Mouse (Mus musculus) hindbrain, embryonic 14.5 days (tissue): ENCODE measurements around the gene Kcnn4. TPM values are rescaled to one million over a fixed set of nuclear protein-coding genes. Genes with fewer than 3 reads are reported as not detected.

Experiments used
- ATAC-seq: fragments of 200-750 bp; cut with Nextera tagmentation; 2 replicates; pipeline ENCODE4 v1.8.0; 2017; ENCODE audit warnings: moderate number of reproducible peaks, mild to moderate bottlenecking, moderate TSS enrichment, moderate library complexity; ENCODE audit not compliant: low FRiP score
- DNase-seq: peaks from one replicate; pipeline ENCODE4 v3.0.0-alpha.2; 2015; ENCODE audit warnings: low spot score
- H3K27ac ChIP-seq: fragments of 300-500 bp; sonication (generic); 2 replicates; pipeline ENCODE4 v1.5.1; 2014; ENCODE audit warnings: mild to moderate bottlenecking, moderate library complexity
- H3K27me3 ChIP-seq: fragments of 300-500 bp; sonication (generic); 2 replicates; pipeline ENCODE4 v1.6.1; 2014; ENCODE audit warnings: mild to moderate bottlenecking, low read length, mixed read lengths; ENCODE audit not compliant: control insufficient read depth, insufficient read depth
- H3K36me3 ChIP-seq: fragments of 300-500 bp; sonication (generic); replicated peaks from 2 replicates; pipeline ENCODE4 v1.6.1; 2014; ENCODE audit not compliant: control insufficient read depth, insufficient read depth
- H3K4me1 ChIP-seq: fragments of 300-500 bp; sonication (generic); replicated peaks from 2 replicates; pipeline ENCODE4 v1.6.1; 2014; ENCODE audit warnings: antibody characterized with exemption, low read length, mixed read lengths; ENCODE audit not compliant: control insufficient read depth, insufficient read depth
- H3K4me2 ChIP-seq: fragments of 300-500 bp; sonication (generic); replicated peaks from 2 replicates; pipeline ENCODE4 v1.6.1; 2014; ENCODE audit warnings: mild to moderate bottlenecking, moderate library complexity
- H3K4me3 ChIP-seq: fragments of 300-500 bp; sonication (generic); replicated peaks from 2 replicates; pipeline ENCODE4 v1.5.1; 2014; ENCODE audit warnings: mild to moderate bottlenecking, low read length
- H3K9ac ChIP-seq: fragments of 300-500 bp; sonication (generic); 2 replicates; pipeline ENCODE4 v1.6.1; 2014
- H3K9me3 ChIP-seq: fragments of 300-500 bp; sonication (generic); 2 replicates; pipeline ENCODE4 v1.6.1; 2016; ENCODE audit warnings: low read length; ENCODE audit not compliant: control insufficient read depth
- WGBS: fragments of 180-500 bp; shearing (Covaris S2); extraction: QIAGEN DNeasy Blood & Tissue Kit; methylation state at CpG from one replicate; pipeline ENCODE4 v1.1.7; 2014; 5-methylcytosine and 5-hydroxymethylcytosine counted together
- polyA plus RNA-seq: library from polyadenylated mRNA; unstranded; fragments of >200 nt; fragmentation: Nextera tagmentation; extraction: Ambion mirVana; gene quantifications from 2 replicates; pipeline ENCODE4 v1.2.1, GENCODE M21; 2014

The Kcnn4 gene
- polyA plus RNA-seq, 1 experiment from 2014 or later, result 2.8 TPM

- Histone ChIP-seq H3K4me1 (0 out of 2 replicates have a peak, but pooled peaks cover 3% of the 10 kb centered on the region), H3K9me3 (no peaks in the 10 kb centered on the region), H3K4me3 (no peak overlapping the region), H3K4me2 (no peak overlapping the region), H3K9ac (no peak overlapping the region), H3K27me3 (no peaks in the 10 kb centered on the region), H3K36me3 (peaks cover 33% of the 10 kb centered on the region), H3K27ac (no peak overlapping the region)
- no peak for ATAC-seq
- DNase-seq, result no peak
- 90% methylated on average over 6 of the region's 6 CpGs for WGBS
Measured at GRCm38 (mm10) chr7:24410123-24410522, 40.1 kb downstream of the Kcnn4 start.

GRCm38 (mm10) chr7:24410831-24411230 lies 40.8 kb downstream of the Kcnn4 start:
- no peak overlapping the region for H3K4me2 ChIP-seq
- no peak for DNase-seq
- no peaks in the 10 kb centered on the region for H3K27me3 ChIP-seq
- H3K36me3 ChIP-seq, result peaks cover 27% of the 10 kb centered on the region
- WGBS, result 90% methylated on average over 3 of the region's 3 CpGs
- ATAC-seq, result no peak
- H3K9ac ChIP-seq, result no peak overlapping the region
- 0 out of 2 replicates have a peak, but pooled peaks cover 3% of the 10 kb centered on the region for H3K4me1 ChIP-seq
- H3K27ac ChIP-seq, result no peak overlapping the region
- H3K9me3 ChIP-seq, result no peaks in the 10 kb centered on the region
- no peak overlapping the region for H3K4me3 ChIP-seq

GRCm38 (mm10) chr7:24413630-24414029 lies 43.6 kb downstream of the Kcnn4 start:
- H3K4me2 ChIP-seq, result no peak overlapping the region
- H3K36me3 ChIP-seq, result peaks cover 36% of the 10 kb centered on the region
- no peaks in the 10 kb centered on the region for H3K27me3 ChIP-seq
- no peak overlapping the region for H3K4me3 ChIP-seq
- H3K9me3 ChIP-seq, result no peaks in the 10 kb centered on the region
- H3K27ac ChIP-seq, result no peak overlapping the region
- DNase-seq, result no peak
- ATAC-seq, result no peak
- no peak overlapping the region for H3K9ac ChIP-seq
- 93% methylated on average over 3 of the region's 3 CpGs for WGBS
- no peaks in the 10 kb centered on the region for H3K4me1 ChIP-seq

- Histone ChIP-seq H3K36me3 (peaks cover 26% of the 10 kb centered on the region; the same call in 1 of the 2 replicates), H3K9me3 (no peaks in the 10 kb centered on the region), H3K27me3 (no peaks in the 10 kb centered on the region), H3K27ac (no peak overlapping the region), H3K4me1 (peaks cover 9% of the 10 kb centered on the region), H3K4me2 (no peak overlapping the region), H3K9ac (no peak overlapping the region), H3K4me3 (no peak overlapping the region)
- WGBS, result 84% methylated on average over 7 of the region's 7 CpGs
- ATAC-seq, result no peak
- no peak for DNase-seq
Measured at GRCm38 (mm10) chr7:24415261-24415660, 45.2 kb downstream of the Kcnn4 start.

- DNase-seq, result no peak
Measured at GRCm38 (mm10) chr7:24419579-24419978, 49.5 kb downstream of the Kcnn4 start.

GRCm38 (mm10) chr7:24421648-24422047 lies 51.6 kb downstream of the Kcnn4 start:
- Histone ChIP-seq H3K27ac (peak overlapping the region; percentile 43; the same call in 1 of the 2 replicates), H3K4me1 (peaks cover 9% of the 10 kb centered on the region), H3K36me3 (peaks cover 40% of the 10 kb centered on the region), H3K4me3 (no peak overlapping the region), H3K9ac (no peak overlapping the region), H3K9me3 (no peaks in the 10 kb centered on the region), H3K4me2 (no peak overlapping the region), H3K27me3 (no peaks in the 10 kb centered on the region)
- ATAC-seq (no peak; the same call in 1 of the 2 replicates), DNase-seq (no peak)
- 47% methylated on average over 7 of the region's 7 CpGs for WGBS

More at GRCm38 (mm10) chr7:24419579-24419978, 49.5 kb downstream of the Kcnn4 start:
- Histone ChIP-seq H3K36me3 (peaks cover 49% of the 10 kb centered on the region), H3K27ac (no peak overlapping the region), H3K9me3 (no peaks in the 10 kb centered on the region), H3K27me3 (no peaks in the 10 kb centered on the region), H3K4me1 (peaks cover 9% of the 10 kb centered on the region), H3K4me2 (no peak overlapping the region), H3K4me3 (no peak overlapping the region), H3K9ac (no peak overlapping the region)
- ATAC-seq, result no peak
- 15% methylated on average over 8 of the region's 8 CpGs for WGBS

- H3K4me2 ChIP-seq, result no peak overlapping the region
- H3K9me3 ChIP-seq, result no peaks in the 10 kb centered on the region
- WGBS, result 51% methylated on average over 8 of the region's 8 CpGs
- no peak overlapping the region for H3K9ac ChIP-seq
- DNase-seq, result peak; percentile 25
- ATAC-seq, result peak; percentile 44; the same call in 1 of the 2 replicates
- H3K4me3 ChIP-seq, result no peak overlapping the region
- H3K4me1 ChIP-seq, result peaks cover 9% of the 10 kb centered on the region
- peak overlapping the region; percentile 43; the same call in 1 of the 2 replicates for H3K27ac ChIP-seq
- peaks cover 34% of the 10 kb centered on the region for H3K36me3 ChIP-seq
- H3K27me3 ChIP-seq, result no peaks in the 10 kb centered on the region
Measured at GRCm38 (mm10) chr7:24422251-24422650, 52.2 kb downstream of the Kcnn4 start.

GRCm38 (mm10) chr7:24423107-24423763 lies 53.2 kb downstream of the Kcnn4 start:
- WGBS, result 93% methylated on average over 15 of the region's 15 CpGs
- Histone ChIP-seq H3K27me3 (no peaks in the 10 kb centered on the region), H3K9ac (no peak overlapping the region), H3K4me2 (no peak overlapping the region), H3K36me3 (peaks cover 31% of the 10 kb centered on the region), H3K9me3 (no peaks in the 10 kb centered on the region), H3K27ac (no peak overlapping the region), H3K4me1 (peaks cover 9% of the 10 kb centered on the region), H3K4me3 (no peak overlapping the region)
- ATAC-seq (no peak), DNase-seq (no peak)

GRCm38 (mm10) chr7:24423956-24424732 lies 54.1 kb downstream of the Kcnn4 start:
- Histone ChIP-seq H3K36me3 (peaks cover 31% of the 10 kb centered on the region), H3K4me3 (no peak overlapping the region), H3K27ac (no peak overlapping the region), H3K9me3 (no peaks in the 10 kb centered on the region), H3K27me3 (no peaks in the 10 kb centered on the region), H3K4me1 (peaks cover 7% of the 10 kb centered on the region), H3K9ac (no peak overlapping the region), H3K4me2 (no peak overlapping the region)
- DNase-seq (no peak), ATAC-seq (no peak)
- 79% methylated on average over 12 of the region's 12 CpGs for WGBS
